Mouse (Mus musculus) midbrain, embryonic 11.5 days (tissue): ENCODE measurements around the gene Pax7. TPM values are rescaled to one million over a fixed set of nuclear protein-coding genes. Genes with fewer than 3 reads are reported as not detected.

Source experiments
- ATAC-seq: fragments of 200-750 bp; cut with Nextera tagmentation; 2 replicates; pipeline ENCODE4 v1.8.0; 2017; ENCODE audit warnings: moderate TSS enrichment, moderate library complexity; ENCODE audit not compliant: low FRiP score
- DNase-seq: peaks from one replicate; pipeline ENCODE4 v3.0.0; 2015; ENCODE audit warnings: low spot score; ENCODE audit errors: missing footprints
- H3K27ac ChIP-seq: fragments of 300-500 bp; sonication (generic); 2 replicates; pipeline ENCODE4 v1.5.1; 2014; ENCODE audit warnings: low read depth, low read length
- H3K27me3 ChIP-seq: fragments of 300-500 bp; sonication (generic); 2 replicates; pipeline ENCODE4 v1.6.1; 2014; ENCODE audit warnings: mild to moderate bottlenecking, low read length, moderate library complexity, mixed read lengths; ENCODE audit not compliant: control insufficient read depth, insufficient read depth
- H3K36me3 ChIP-seq: fragments of 300-500 bp; sonication (generic); 2 replicates; pipeline ENCODE4 v1.6.1; 2014; ENCODE audit warnings: mild to moderate bottlenecking, low read length, moderate library complexity, mixed read lengths; ENCODE audit not compliant: control insufficient read depth, insufficient read depth
- H3K4me1 ChIP-seq: fragments of 300-500 bp; sonication (generic); 2 replicates; pipeline ENCODE4 v1.6.1; 2014; ENCODE audit warnings: low read length; ENCODE audit not compliant: control insufficient read depth, insufficient read depth
- H3K4me2 ChIP-seq: fragments of 300-500 bp; sonication (generic); 2 replicates; pipeline ENCODE4 v1.6.1; 2014; ENCODE audit warnings: mild to moderate bottlenecking, moderate library complexity
- H3K4me3 ChIP-seq: fragments of 300-500 bp; sonication (generic); 2 replicates; pipeline ENCODE4 v1.5.1; 2014; ENCODE audit warnings: low read depth, low read length
- H3K9ac ChIP-seq: fragments of 300-500 bp; sonication (generic); 2 replicates; pipeline ENCODE4 v1.6.1; 2014; ENCODE audit warnings: low read length
- H3K9me3 ChIP-seq: fragments of 300-500 bp; sonication (generic); 2 replicates; pipeline ENCODE4 v1.6.1; 2016; ENCODE audit warnings: low read length; ENCODE audit not compliant: control insufficient read depth
- whole genome bisulfite sequencing: fragments of 180-500 bp; shearing (Covaris S2); extraction: QIAGEN DNeasy Blood & Tissue Kit; methylation state at CpG from one replicate; pipeline ENCODE4 v1.1.7; 2014; 5-methylcytosine and 5-hydroxymethylcytosine counted together
- polyA plus RNA-seq: library from polyadenylated mRNA; unstranded; fragments of >200 nt; fragmentation: Nextera tagmentation; extraction: Ambion mirVana; gene quantifications from 2 replicates; pipeline ENCODE4 v1.2.1, GENCODE M21; 2014

Pax7 gene
- polyA plus RNA-seq, 1 experiment from 2014 or later, result 3.1 TPM

- H3K27ac ChIP-seq, result peak overlapping the region; percentile 96
- under 1% methylated on average over 63 of the region's 65 CpGs for WGBS
- peak overlapping the region; percentile 27 for H3K4me3 ChIP-seq
- H3K27me3 ChIP-seq, result peaks cover 86% of the 10 kb centered on the region
- H3K9ac ChIP-seq, result peak overlapping the region; percentile 70
- H3K4me1 ChIP-seq, result peaks cover 80% of the 10 kb centered on the region
- H3K9me3 ChIP-seq, result no peaks in the 10 kb centered on the region
- DNase-seq, result peak; percentile 98
- peak overlapping the region; percentile 51 for H3K4me2 ChIP-seq
- ATAC-seq, result peak; percentile 73
- H3K36me3 ChIP-seq, result no peaks in the 10 kb centered on the region
Observed at GRCm38 (mm10) chr4:139821491-139822160, 11.7 kb downstream of the Pax7 start.

DNA sequence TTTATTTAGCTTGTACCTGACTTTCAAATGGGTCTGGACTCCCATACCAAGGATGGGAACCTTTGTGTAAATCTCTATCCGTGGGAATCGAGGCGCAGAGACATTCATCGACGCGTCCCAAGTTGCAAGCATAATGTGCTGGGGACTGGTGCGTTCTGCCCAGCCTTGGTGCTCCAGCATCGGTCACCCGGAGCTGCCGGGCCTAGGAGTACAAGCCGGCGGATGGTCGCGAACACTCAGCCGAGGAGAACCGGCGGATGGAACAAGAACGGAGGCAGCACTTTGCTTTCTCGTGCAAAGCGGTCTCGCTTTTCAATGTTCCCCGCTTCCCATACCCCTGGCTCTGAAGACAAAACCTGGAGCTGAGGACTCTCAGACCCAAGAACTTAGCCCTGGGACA is 12.3 kb downstream of the Pax7 start:
- Histone ChIP-seq H3K9ac (peak overlapping the region; percentile 70), H3K9me3 (no peaks in the 10 kb centered on the region), H3K27me3 (peaks cover 87% of the 10 kb centered on the region), H3K4me1 (peaks cover 77% of the 10 kb centered on the region), H3K27ac (peak overlapping the region; percentile 96), H3K36me3 (no peaks in the 10 kb centered on the region), H3K4me2 (peak overlapping the region; percentile 51), H3K4me3 (peak overlapping the region; percentile 27)
- ATAC-seq, result no peak; the same call in 1 of the 2 replicates
- DNase-seq, result peak; percentile 98
- under 1% methylated on average over 22 of the region's 22 CpGs for WGBS

- Histone ChIP-seq H3K4me1 (peaks cover 65% of the 10 kb centered on the region), H3K4me3 (no peak overlapping the region), H3K4me2 (peak overlapping the region; percentile 29), H3K27me3 (peaks cover 85% of the 10 kb centered on the region), H3K9ac (peak overlapping the region; percentile 12; the same call in 1 of the 2 replicates), H3K36me3 (no peaks in the 10 kb centered on the region), H3K27ac (no peak overlapping the region), H3K9me3 (no peaks in the 10 kb centered on the region)
- peak; percentile 91 for DNase-seq
- 1% methylated on average over 9 of the region's 9 CpGs for WGBS
- no peak for ATAC-seq
Observed at GRCm38 (mm10) chr4:139819411-139820030, 13.8 kb downstream of the Pax7 start.

DNA sequence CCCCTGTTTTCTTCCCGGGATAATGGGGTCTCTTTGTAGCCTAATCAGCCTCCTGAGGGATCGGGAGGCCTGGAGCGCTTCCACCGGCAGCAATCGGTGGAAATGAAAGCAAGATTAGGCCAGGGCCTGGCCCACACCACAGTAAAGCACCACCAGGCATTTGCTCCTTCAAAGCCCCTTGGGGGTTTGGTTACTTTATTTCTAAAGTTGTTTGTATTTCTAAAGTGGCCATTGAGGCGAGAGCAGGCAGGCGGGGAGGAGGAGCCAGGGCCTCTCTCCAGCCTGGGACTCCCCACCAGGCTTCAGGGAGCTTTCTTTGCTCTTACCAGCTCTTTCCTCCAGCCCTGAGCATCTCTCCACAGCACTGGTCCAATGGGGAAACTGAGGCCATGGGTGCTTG is 15.2 kb downstream of the Pax7 start:
- Histone ChIP-seq H3K4me1 (peaks cover 62% of the 10 kb centered on the region), H3K9me3 (no peaks in the 10 kb centered on the region), H3K9ac (0 out of 2 replicates have a peak overlapping the region, but pooled peaks have one; percentile 25), H3K4me2 (peak overlapping the region; percentile 4; the same call in 1 of the 2 replicates), H3K27ac (peak overlapping the region; percentile 40; the same call in 1 of the 2 replicates), H3K36me3 (no peaks in the 10 kb centered on the region), H3K4me3 (no peak overlapping the region), H3K27me3 (peaks cover 86% of the 10 kb centered on the region)
- DNase-seq (peak; percentile 91), ATAC-seq (peak; percentile 40; the same call in 1 of the 2 replicates)
- WGBS, result 0% methylated on average over 7 of the region's 7 CpGs

DNA sequence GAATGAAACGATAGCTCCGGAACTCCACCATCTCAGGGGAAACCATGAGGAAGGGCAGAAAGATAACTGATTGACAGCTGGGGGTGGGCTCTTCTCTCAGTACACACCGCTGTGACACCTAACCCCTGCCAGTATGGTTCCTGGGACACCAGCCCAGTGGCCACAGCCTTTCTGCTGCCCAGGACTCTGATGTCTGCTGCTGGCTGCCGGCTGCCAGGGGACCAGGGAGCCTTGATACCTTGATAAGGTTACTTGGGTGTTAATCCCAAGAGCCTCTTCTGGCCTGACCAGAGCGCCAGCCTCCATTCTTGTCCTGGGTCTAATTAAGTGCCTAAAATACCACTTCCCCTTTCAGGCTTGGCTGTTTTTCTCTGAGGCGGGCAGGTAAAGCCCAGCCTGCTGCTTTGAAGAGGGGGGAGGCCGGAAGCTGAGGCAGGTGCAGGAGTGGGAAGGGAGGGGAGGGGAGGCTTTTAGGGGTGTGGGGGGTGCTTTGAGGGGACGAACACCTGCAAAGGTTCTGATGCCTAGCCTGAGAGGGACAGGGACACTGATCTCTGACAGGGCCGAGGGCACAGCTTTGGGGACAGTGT is 19.9 kb downstream of the Pax7 start:
- no peaks in the 10 kb centered on the region for H3K9me3 ChIP-seq
- H3K36me3 ChIP-seq, result no peaks in the 10 kb centered on the region
- H3K4me3 ChIP-seq, result no peak overlapping the region
- no peak overlapping the region for H3K4me2 ChIP-seq
- DNase-seq (no peak), ATAC-seq (no peak)
- H3K4me1 ChIP-seq, result peaks cover 64% of the 10 kb centered on the region
- peaks cover 80% of the 10 kb centered on the region for H3K27me3 ChIP-seq
- WGBS, result 21% methylated on average over 9 of the region's 9 CpGs
- no peak overlapping the region for H3K27ac ChIP-seq
- H3K9ac ChIP-seq, result peak overlapping the region; percentile 31; the same call in 1 of the 2 replicates

DNA sequence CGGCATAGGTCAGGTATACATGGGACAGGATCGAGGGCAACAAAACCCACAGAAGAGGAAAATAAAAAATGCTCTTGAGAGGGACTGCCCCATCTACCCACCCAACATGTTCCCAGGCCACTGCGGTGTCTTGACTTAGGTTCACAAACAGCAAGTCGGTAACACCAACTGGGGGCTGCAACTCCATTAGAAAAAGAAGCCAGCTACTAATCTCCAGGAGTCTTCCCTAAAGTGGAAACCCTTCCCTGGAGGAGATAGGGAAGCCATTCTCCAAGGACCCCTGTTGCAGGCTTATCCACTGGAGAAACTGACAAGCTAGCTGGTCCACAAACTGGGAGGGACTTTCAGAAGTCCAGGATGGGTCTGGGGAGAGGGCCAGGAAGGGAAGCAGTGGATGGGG is 21.4 kb downstream of the Pax7 start:
- no peak overlapping the region for H3K4me2 ChIP-seq
- ATAC-seq (no peak), DNase-seq (peak; percentile 91)
- H3K4me3 ChIP-seq, result no peak overlapping the region
- H3K9ac ChIP-seq, result 0 out of 2 replicates have a peak overlapping the region, but pooled peaks have one; percentile 14
- no peaks in the 10 kb centered on the region for H3K9me3 ChIP-seq
- 32% methylated on average over 4 of the region's 4 CpGs for WGBS
- peak overlapping the region; percentile 85 for H3K27ac ChIP-seq
- peaks cover 67% of the 10 kb centered on the region for H3K27me3 ChIP-seq
- H3K4me1 ChIP-seq, result peaks cover 62% of the 10 kb centered on the region
- H3K36me3 ChIP-seq, result no peaks in the 10 kb centered on the region

DNA sequence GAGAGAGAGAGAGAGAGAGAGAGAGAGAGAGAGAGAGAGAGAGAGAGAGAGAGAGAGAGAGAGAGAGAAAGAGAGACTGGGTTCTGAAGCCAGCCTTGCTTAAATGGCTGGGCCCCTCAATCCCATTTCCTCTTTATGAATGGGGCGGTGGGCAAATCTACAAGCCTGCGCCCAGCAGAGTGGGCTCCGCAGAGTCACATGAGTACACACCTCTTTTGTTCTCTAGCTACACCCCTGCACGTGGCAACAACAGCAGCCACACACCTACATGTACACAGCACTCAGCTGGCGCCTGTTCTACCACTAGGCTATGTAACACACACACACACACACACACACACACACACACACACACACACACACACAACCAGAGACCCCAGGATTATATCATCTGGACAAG is 21.9 kb downstream of the Pax7 start:
- 0 out of 2 replicates have a peak overlapping the region, but pooled peaks have one; percentile 14 for H3K9ac ChIP-seq
- H3K4me2 ChIP-seq, result no peak overlapping the region
- peaks cover 66% of the 10 kb centered on the region for H3K4me1 ChIP-seq
- peak overlapping the region; percentile 85 for H3K27ac ChIP-seq
- H3K36me3 ChIP-seq, result no peaks in the 10 kb centered on the region
- H3K9me3 ChIP-seq, result no peaks in the 10 kb centered on the region
- peaks cover 63% of the 10 kb centered on the region for H3K27me3 ChIP-seq
- H3K4me3 ChIP-seq, result no peak overlapping the region
- peak; percentile 95 for DNase-seq
- peak; percentile 54 for ATAC-seq
- 19% methylated on average over 5 of the region's 5 CpGs for WGBS

DNA sequence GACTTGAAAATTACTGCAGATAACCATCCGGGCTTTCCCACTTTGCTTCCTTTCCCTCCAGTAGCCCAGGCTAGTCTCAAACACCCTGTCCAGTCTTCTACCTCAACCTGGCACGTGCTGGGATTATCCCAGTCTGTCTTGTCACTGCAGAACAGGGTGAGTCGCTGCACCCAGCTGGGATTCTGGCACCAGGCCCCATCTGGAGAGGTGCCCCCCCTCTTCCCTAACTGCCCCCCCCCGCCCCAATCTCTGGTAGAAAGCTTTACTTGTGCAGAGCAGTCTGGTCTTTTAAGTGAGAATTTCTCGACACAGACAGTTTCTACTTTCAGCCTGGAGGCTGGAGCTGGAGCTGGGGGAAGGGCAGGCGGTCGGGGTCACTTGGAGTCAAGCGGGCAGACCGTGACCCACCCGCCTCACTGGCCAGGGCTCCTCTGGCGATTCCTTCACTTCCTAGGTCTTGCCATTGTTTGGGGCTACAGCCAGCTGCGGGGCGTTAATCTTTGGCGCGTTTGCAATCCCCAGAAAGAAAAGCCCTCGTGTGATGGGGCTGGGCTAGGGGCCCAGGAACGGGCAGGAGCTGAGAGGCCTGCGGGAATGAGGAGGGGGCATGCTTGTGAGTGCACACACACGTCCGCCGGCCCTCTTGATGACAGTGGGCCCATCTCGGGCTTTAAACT is 22.4 kb downstream of the Pax7 start:
- H3K4me2 ChIP-seq, result peak overlapping the region; percentile 18; the same call in 1 of the 2 replicates
- H3K9me3 ChIP-seq, result no peaks in the 10 kb centered on the region
- peak overlapping the region; percentile 22; the same call in 1 of the 2 replicates for H3K9ac ChIP-seq
- ATAC-seq, result peak; percentile 76
- peak overlapping the region; percentile 85 for H3K27ac ChIP-seq
- H3K27me3 ChIP-seq, result peaks cover 63% of the 10 kb centered on the region
- no peak overlapping the region for H3K4me3 ChIP-seq
- WGBS, result 1% methylated on average over 22 of the region's 22 CpGs
- peaks cover 71% of the 10 kb centered on the region for H3K4me1 ChIP-seq
- DNase-seq, result peak; percentile 97
- H3K36me3 ChIP-seq, result no peaks in the 10 kb centered on the region
